Mouse (Mus musculus): Measurements from ENCODE around the gene Pcbp1. TPM values are rescaled to one million over a fixed set of nuclear protein-coding genes. Genes with fewer than 3 reads are reported as not detected.
A peak's percentile ranks its signal among the peaks of the same experiment; 100 is the strongest.

Pcbp1 gene
- polyA plus RNA-seq, 1 experiment from 2014 or later, result 488 TPM

- ATAC-seq (replicated peaks; ENCODE audit: low FRiP score), result no peak
- Histone ChIP-seq H3K4me2 (peak overlapping the region; percentile 67), H3K4me1 (peaks cover 16% of the 10 kb centered on the region), H3K9me3 (replicated peaks) (no peaks in the 10 kb centered on the region), H3K27me3 (no peaks in the 10 kb centered on the region), H3K4me3 (replicated peaks) (0 out of 2 replicates have a peak overlapping the region, but pooled peaks have one; percentile 10), H3K9ac (no peak overlapping the region), H3K36me3 (peaks cover 20% of the 10 kb centered on the region), H3K27ac (peak overlapping the region; percentile 85)
- 85% methylated on average over 5 of the region's 5 CpGs for WGBS
Measured at GRCm38 (mm10) chr6:86522001-86522911, 3.9 kb downstream of the Pcbp1 start.

- H3K27me3 ChIP-seq, result no peaks in the 10 kb centered on the region
- WGBS, result 64% methylated on average over 3 of the region's 3 CpGs
- no peak overlapping the region for H3K9ac ChIP-seq
- ATAC-seq (replicated peaks; ENCODE audit: low FRiP score), result no peak
- H3K4me2 ChIP-seq, result no peak overlapping the region
- H3K9me3 ChIP-seq (replicated peaks), result no peaks in the 10 kb centered on the region
- peaks cover 16% of the 10 kb centered on the region for H3K4me1 ChIP-seq
- no peak overlapping the region for H3K4me3 ChIP-seq (replicated peaks)
- H3K27ac ChIP-seq, result peak overlapping the region; percentile 51
- peaks cover 20% of the 10 kb centered on the region for H3K36me3 ChIP-seq
Measured at GRCm38 (mm10) chr6:86519767-86520345, 6.3 kb downstream of the Pcbp1 start.

DNA sequence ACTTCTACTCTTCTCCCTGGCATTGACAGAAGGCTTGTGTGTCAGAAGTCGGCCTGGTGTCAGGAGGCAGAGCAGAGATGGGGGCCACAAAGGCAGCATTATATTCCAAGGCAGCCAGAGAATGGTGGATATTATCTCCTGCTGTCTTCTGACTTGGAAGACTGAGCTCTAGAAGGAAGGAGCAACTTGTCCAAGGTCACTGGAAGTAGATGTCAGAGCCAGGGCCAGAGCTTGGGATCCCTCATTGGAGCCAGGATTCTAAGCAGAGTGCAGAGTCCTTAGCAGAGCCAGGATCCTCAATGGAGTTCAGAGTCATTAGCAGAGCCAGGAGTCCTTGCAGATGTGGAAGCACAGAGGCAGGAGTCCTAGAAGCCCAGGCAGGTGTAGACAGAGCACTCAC, 10.1 kb downstream of the Pcbp1 start:
- Histone ChIP-seq H3K4me1 (no peaks in the 10 kb centered on the region), H3K9ac (no peak overlapping the region), H3K27ac (no peak overlapping the region), H3K9me3 (replicated peaks) (no peaks in the 10 kb centered on the region), H3K4me3 (replicated peaks) (no peak overlapping the region), H3K27me3 (no peaks in the 10 kb centered on the region), H3K36me3 (peaks cover 2% of the 10 kb centered on the region), H3K4me2 (no peak overlapping the region)
- no peak for ATAC-seq (replicated peaks; ENCODE audit: low FRiP score)
- 81% methylated on average over 1 of the region's 1 CpGs for WGBS

- WGBS, result 67% methylated on average over 4 of the region's 4 CpGs
- Histone ChIP-seq H3K9ac (no peak overlapping the region), H3K9me3 (replicated peaks) (no peaks in the 10 kb centered on the region), H3K4me3 (replicated peaks) (no peak overlapping the region), H3K4me1 (no peaks in the 10 kb centered on the region), H3K27me3 (no peaks in the 10 kb centered on the region), H3K36me3 (no peaks in the 10 kb centered on the region), H3K4me2 (no peak overlapping the region), H3K27ac (no peak overlapping the region)
- peak; percentile 43; the same call in 1 of the 2 replicates for ATAC-seq (replicated peaks; ENCODE audit: low FRiP score)
Measured at GRCm38 (mm10) chr6:86513296-86513695, 12.8 kb downstream of the Pcbp1 start.

- no peak for ATAC-seq (replicated peaks; ENCODE audit: low FRiP score)
- H3K27me3 ChIP-seq, result no peaks in the 10 kb centered on the region
- H3K27ac ChIP-seq, result no peak overlapping the region
- no peak overlapping the region for H3K4me2 ChIP-seq
- H3K4me3 ChIP-seq (replicated peaks), result no peak overlapping the region
- 59% methylated on average over 4 of the region's 4 CpGs for WGBS
- no peaks in the 10 kb centered on the region for H3K9me3 ChIP-seq (replicated peaks)
- no peaks in the 10 kb centered on the region for H3K36me3 ChIP-seq
- H3K4me1 ChIP-seq, result no peaks in the 10 kb centered on the region
- no peak overlapping the region for H3K9ac ChIP-seq
Measured at GRCm38 (mm10) chr6:86510979-86511378, 15.1 kb downstream of the Pcbp1 start.

- Histone ChIP-seq H3K9ac (no peak overlapping the region), H3K36me3 (no peaks in the 10 kb centered on the region), H3K4me2 (no peak overlapping the region), H3K4me3 (replicated peaks) (no peak overlapping the region), H3K27me3 (no peaks in the 10 kb centered on the region), H3K9me3 (replicated peaks) (no peaks in the 10 kb centered on the region), H3K27ac (no peak overlapping the region), H3K4me1 (no peaks in the 10 kb centered on the region)
- ATAC-seq (replicated peaks; ENCODE audit: low FRiP score), result no peak
- 70% methylated on average over 3 of the region's 3 CpGs for WGBS
Measured at GRCm38 (mm10) chr6:86509866-86510200, 16.3 kb downstream of the Pcbp1 start.

DNA sequence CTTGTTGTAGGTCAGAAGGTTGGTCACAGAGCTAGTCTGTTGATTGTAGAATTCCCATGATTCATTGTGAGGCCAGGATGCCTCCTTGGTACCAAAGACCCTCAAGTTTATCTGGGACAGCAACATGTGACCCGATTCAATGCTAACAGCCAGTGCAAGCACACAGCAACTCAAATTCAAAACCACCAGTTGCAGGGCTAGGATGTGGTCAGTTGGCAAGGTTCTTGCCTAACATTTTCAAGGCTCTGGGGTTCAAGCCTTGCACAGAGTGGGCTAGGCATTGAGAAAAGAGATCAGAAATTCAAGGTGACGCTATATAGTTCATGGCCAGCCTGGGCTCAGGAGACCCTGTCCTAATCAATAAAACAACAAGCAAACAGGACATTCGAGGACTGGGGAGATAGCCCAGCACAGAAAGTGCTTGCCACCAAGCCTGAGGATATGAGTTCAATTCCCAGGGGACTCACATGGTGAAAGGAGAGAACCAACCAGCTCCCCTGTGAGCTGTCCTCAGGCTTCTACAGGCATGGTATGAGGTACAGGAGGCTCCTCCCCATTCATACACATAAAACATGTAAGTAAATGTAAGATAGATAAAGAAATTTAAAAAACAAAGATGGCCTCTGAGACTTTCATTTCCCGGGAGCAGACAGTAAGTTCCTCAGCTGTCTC, 16.8 kb downstream of the Pcbp1 start:
- Histone ChIP-seq H3K4me1 (peaks cover 1% of the 10 kb centered on the region; the same call in 1 of the 2 replicates), H3K4me3 (replicated peaks) (no peak overlapping the region), H3K27me3 (no peaks in the 10 kb centered on the region), H3K27ac (no peak overlapping the region), H3K9ac (no peak overlapping the region), H3K9me3 (replicated peaks) (no peaks in the 10 kb centered on the region), H3K36me3 (no peaks in the 10 kb centered on the region), H3K4me2 (no peak overlapping the region)
- ATAC-seq (replicated peaks; ENCODE audit: low FRiP score), result no peak
- WGBS, result 85% methylated on average over 4 of the region's 4 CpGs

DNA sequence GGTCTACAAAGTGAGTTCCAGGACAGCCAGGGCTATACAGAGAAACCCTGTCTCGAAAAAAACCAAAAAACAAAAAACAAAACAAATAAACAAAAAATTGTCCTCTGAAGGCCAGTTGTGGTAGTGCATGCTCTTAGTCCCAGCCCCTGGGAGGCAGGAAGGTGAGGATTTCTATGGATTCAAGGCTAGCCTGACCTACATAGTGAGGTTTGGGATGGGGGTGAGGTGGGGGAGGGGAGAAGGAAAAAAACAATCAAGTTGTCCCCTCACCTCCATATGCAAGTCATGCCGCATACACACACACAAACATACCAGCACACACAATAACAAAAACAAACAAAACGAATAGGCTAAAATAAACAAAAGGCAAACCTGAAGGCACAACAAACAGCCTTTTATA, 17.4 kb downstream of the Pcbp1 start:
- Histone ChIP-seq H3K36me3 (no peaks in the 10 kb centered on the region), H3K4me2 (no peak overlapping the region), H3K4me1 (peaks cover 5% of the 10 kb centered on the region; the same call in 1 of the 2 replicates), H3K9ac (no peak overlapping the region), H3K4me3 (replicated peaks) (no peak overlapping the region), H3K27ac (no peak overlapping the region), H3K9me3 (replicated peaks) (no peaks in the 10 kb centered on the region), H3K27me3 (no peaks in the 10 kb centered on the region)
- WGBS, result 85% methylated on average over 3 of the region's 3 CpGs
- no peak for ATAC-seq (replicated peaks; ENCODE audit: low FRiP score)

GRCm38 (mm10) chr6:86507116-86507515, 19.0 kb downstream of the Pcbp1 start:
- Histone ChIP-seq H3K4me2 (no peak overlapping the region), H3K4me1 (peaks cover 5% of the 10 kb centered on the region; the same call in 1 of the 2 replicates), H3K36me3 (no peaks in the 10 kb centered on the region), H3K27me3 (no peaks in the 10 kb centered on the region), H3K27ac (no peak overlapping the region), H3K9ac (no peak overlapping the region), H3K4me3 (replicated peaks) (no peak overlapping the region), H3K9me3 (replicated peaks) (no peaks in the 10 kb centered on the region)
- ATAC-seq (replicated peaks; ENCODE audit: low FRiP score), result no peak

- Histone ChIP-seq H3K9me3 (replicated peaks) (no peaks in the 10 kb centered on the region), H3K27ac (no peak overlapping the region), H3K4me2 (no peak overlapping the region), H3K4me3 (replicated peaks) (no peak overlapping the region), H3K27me3 (no peaks in the 10 kb centered on the region), H3K9ac (no peak overlapping the region), H3K4me1 (peaks cover 5% of the 10 kb centered on the region; the same call in 1 of the 2 replicates), H3K36me3 (no peaks in the 10 kb centered on the region)
- 84% methylated on average over 3 of the region's 3 CpGs for WGBS
- no peak for ATAC-seq (replicated peaks; ENCODE audit: low FRiP score)
Measured at GRCm38 (mm10) chr6:86506309-86506708, 19.8 kb downstream of the Pcbp1 start.

DNA sequence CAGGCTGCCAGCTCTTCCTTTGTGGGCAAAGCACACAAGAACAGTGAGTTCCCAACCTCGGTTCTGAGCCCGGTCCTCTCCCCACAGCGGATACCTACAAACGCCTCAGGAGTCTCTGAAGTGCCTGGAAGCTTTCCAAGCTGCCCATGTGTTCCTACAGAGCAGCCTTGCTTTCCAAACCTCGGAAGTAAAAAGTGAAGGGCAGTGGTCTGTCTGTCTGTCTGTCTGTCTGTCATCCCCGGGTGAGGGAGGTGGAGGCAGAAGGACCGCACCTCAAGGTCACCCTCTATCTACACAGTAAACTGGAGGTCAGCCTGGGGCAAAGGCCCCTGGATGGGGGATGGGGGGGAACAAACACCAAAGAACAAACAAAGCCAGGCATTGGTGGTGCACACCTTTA, 20.4 kb downstream of the Pcbp1 start:
- Histone ChIP-seq H3K9ac (no peak overlapping the region), H3K27ac (no peak overlapping the region), H3K4me1 (peaks cover 5% of the 10 kb centered on the region; the same call in 1 of the 2 replicates), H3K36me3 (no peaks in the 10 kb centered on the region), H3K4me3 (replicated peaks) (no peak overlapping the region), H3K4me2 (no peak overlapping the region), H3K9me3 (replicated peaks) (no peaks in the 10 kb centered on the region), H3K27me3 (no peaks in the 10 kb centered on the region)
- no peak for ATAC-seq (replicated peaks; ENCODE audit: low FRiP score)
- 66% methylated on average over 7 of the region's 7 CpGs for WGBS

GRCm38 (mm10) chr6:86503513-86503912, 22.6 kb downstream of the Pcbp1 start:
- no peak for ATAC-seq (replicated peaks; ENCODE audit: low FRiP score)
- Histone ChIP-seq H3K4me2 (no peak overlapping the region), H3K27ac (no peak overlapping the region), H3K4me1 (peaks cover 22% of the 10 kb centered on the region), H3K4me3 (replicated peaks) (no peak overlapping the region), H3K27me3 (no peaks in the 10 kb centered on the region), H3K9me3 (replicated peaks) (no peaks in the 10 kb centered on the region), H3K36me3 (no peaks in the 10 kb centered on the region), H3K9ac (no peak overlapping the region)
- 88% methylated on average over 4 of the region's 4 CpGs for WGBS

Measured in kidney, embryonic 15.5 days (tissue).